ENCODE assay signal across 8 mouse cellular contexts in genomic region chr2:174673592-174674286, GRCm38 (mm10). TPM values are rescaled to one million over a fixed set of nuclear protein-coding genes. Genes with fewer than 3 reads are reported as not detected.
A peak's percentile ranks its signal among the peaks of the same experiment; 100 is the strongest.
DNase-seq lines count a peak whose midpoint lies in the region; ATAC-seq and TF ChIP-seq lines count a peak whose summit lies in the region.

No protein-coding gene starts in this region.

- intact Hi-C loops in heart, postnatal 10 days (cut with DNase I) = loop anchor here (2.0 to 10.0 kb wide), 7 partner anchors 73 to 1089 kb away; partner anchors contain the start of gene Prelid3b

- peak; percentile 74 for TF ChIP-seq CTCF in E14TG2a.4 (conservative IDR thresholded peaks at IDR 0.05; ENCODE audit: low read length)
- TF ChIP-seq CTCF in liver, postnatal 0 days (IDR thresholded peaks at IDR 0.05; ENCODE audit: low read depth) = peak; percentile 82

- no peak overlapping the region for H3K27ac ChIP-seq in forebrain, embryonic 13.5 days
- H3K27ac ChIP-seq in liver, postnatal 0 days (ENCODE audit: low read depth) = no peak overlapping the region
- peak overlapping the region; percentile 77 for H3K27ac ChIP-seq in neural tube, embryonic 13.5 days (replicated peaks)

- under 1% methylated on average over 25 of the region's 25 CpGs for WGBS in forebrain, embryonic 13.5 days
- 2% methylated on average over 25 of the region's 25 CpGs for WGBS in large intestine, adult 2 months
- WGBS in liver, postnatal 0 days (ENCODE audit: insufficient replicate concordance) = 2% methylated on average over 25 of the region's 25 CpGs
- WGBS in neural tube, embryonic 13.5 days = under 1% methylated on average over 25 of the region's 25 CpGs

- no peaks in the 10 kb centered on the region for H3K36me3 ChIP-seq in E14TG2a.4 (ENCODE audit: insufficient read depth, low read length)
- H3K36me3 ChIP-seq in forebrain, embryonic 13.5 days (ENCODE audit: poor library complexity, severe bottlenecking) = no peaks in the 10 kb centered on the region
- H3K36me3 ChIP-seq in liver, postnatal 0 days (replicated peaks; ENCODE audit: insufficient read depth, low read length) = no peaks in the 10 kb centered on the region
- no peaks in the 10 kb centered on the region for H3K36me3 ChIP-seq in neural tube, embryonic 13.5 days

- no peaks in the 10 kb centered on the region for H3K9me3 ChIP-seq in E14TG2a.4 (ENCODE audit: low read length)
- H3K9me3 ChIP-seq in forebrain, embryonic 13.5 days (replicated peaks) = no peaks in the 10 kb centered on the region
- H3K9me3 ChIP-seq in liver, postnatal 0 days (ENCODE audit: low read length) = no peaks in the 10 kb centered on the region
- no peaks in the 10 kb centered on the region for H3K9me3 ChIP-seq in neural tube, embryonic 13.5 days

- peak overlapping the region; percentile 61 for H3K4me3 ChIP-seq in E14TG2a.4 (replicated peaks; ENCODE audit: low read length)
- peak overlapping the region; percentile 45 for H3K4me3 ChIP-seq in forebrain, embryonic 13.5 days
- H3K4me3 ChIP-seq in liver, postnatal 0 days (ENCODE audit: low read depth, low read length) = peak overlapping the region; percentile 49
- H3K4me3 ChIP-seq in neural tube, embryonic 13.5 days = peak overlapping the region; percentile 42

- peaks cover 29% of the 10 kb centered on the region for H3K4me1 ChIP-seq in E14TG2a.4 (replicated peaks; ENCODE audit: low read depth, low read length)
- H3K4me1 ChIP-seq in forebrain, embryonic 13.5 days = peaks cover 14% of the 10 kb centered on the region
- peaks cover 9% of the 10 kb centered on the region for H3K4me1 ChIP-seq in liver, postnatal 0 days (ENCODE audit: insufficient read depth)
- H3K4me1 ChIP-seq in neural tube, embryonic 13.5 days (replicated peaks) = peaks cover 24% of the 10 kb centered on the region

- peak overlapping the region; percentile 72 for H3K4me2 ChIP-seq in forebrain, embryonic 13.5 days
- peak overlapping the region; percentile 89 for H3K4me2 ChIP-seq in liver, postnatal 0 days (ENCODE audit: low read depth, low read length)
- H3K4me2 ChIP-seq in neural tube, embryonic 13.5 days = peak overlapping the region; percentile 90

- H3K9ac ChIP-seq in forebrain, embryonic 13.5 days = peak overlapping the region; percentile 64
- H3K9ac ChIP-seq in liver, postnatal 0 days (replicated peaks) = peak overlapping the region; percentile 36
- peak overlapping the region; percentile 72 for H3K9ac ChIP-seq in neural tube, embryonic 13.5 days

- H3K27me3 ChIP-seq in E14TG2a.4 (ENCODE audit: insufficient read depth, low read length) = peaks cover 42% of the 10 kb centered on the region
- H3K27me3 ChIP-seq in forebrain, embryonic 13.5 days = peaks cover 18% of the 10 kb centered on the region
- peaks cover 5% of the 10 kb centered on the region for H3K27me3 ChIP-seq in liver, postnatal 0 days (ENCODE audit: insufficient read depth, low read length)
- H3K27me3 ChIP-seq in neural tube, embryonic 13.5 days = 0 out of 2 replicates have a peak, but pooled peaks cover 4% of the 10 kb centered on the region

- no peak for TF ChIP-seq EP300 in liver, postnatal 0 days (IDR thresholded peaks at IDR 0.05; ENCODE audit: low read depth)

- peak; percentile 91 to 96 for DNase-seq in heart, postnatal 10 days
- DNase-seq in large intestine, adult 2 months (ENCODE audit: low read depth, low spot score) = peak; percentile 89
- peak; percentile 90 for DNase-seq in liver, postnatal 0 days
- DNase-seq in telencephalon, adult 2 months (ENCODE audit: low read depth, low spot score) = peak; percentile 84

- ATAC-seq in cerebellum, adult (ENCODE audit: insufficient number of reproducible peaks, low FRiP score, low TSS enrichment) = peak; percentile 53
- ATAC-seq in forebrain, embryonic 13.5 days = peak; percentile 82
- ATAC-seq in liver, postnatal 0 days = peak; percentile 58
- peak; percentile 88 for ATAC-seq in neural tube, embryonic 13.5 days (ENCODE audit: low read depth)

RNA-seq across cellular contexts. Expression of gene Zfp831, which starts 30.4 kb away (rescaled TPM):
- polyA plus RNA-seq in forebrain, embryonic 13.5 days (2015; fragmentation: Nextera tagmentation; extraction: Ambion mirVana) = not detected in 2 replicates
- total RNA-seq in heart, postnatal 10 days (2021) = under 1 TPM; 0.10 to 0.12 TPM
- 0.37 and 0.47 TPM in 2 replicates for polyA plus RNA-seq in large intestine, adult 2 months (2012; rRNA removed)
- polyA plus RNA-seq in liver, postnatal 0 days (2015; fragmentation: Nextera tagmentation; extraction: Ambion mirVana) = 0.04 and 0.07 TPM in 2 replicates
- polyA plus RNA-seq in neural tube, embryonic 13.5 days (2015; fragmentation: Nextera tagmentation; extraction: Ambion mirVana) = not detected in 2 replicates
